ENCODE assay signal across 1 mouse cellular context in the genomic region with DNA sequence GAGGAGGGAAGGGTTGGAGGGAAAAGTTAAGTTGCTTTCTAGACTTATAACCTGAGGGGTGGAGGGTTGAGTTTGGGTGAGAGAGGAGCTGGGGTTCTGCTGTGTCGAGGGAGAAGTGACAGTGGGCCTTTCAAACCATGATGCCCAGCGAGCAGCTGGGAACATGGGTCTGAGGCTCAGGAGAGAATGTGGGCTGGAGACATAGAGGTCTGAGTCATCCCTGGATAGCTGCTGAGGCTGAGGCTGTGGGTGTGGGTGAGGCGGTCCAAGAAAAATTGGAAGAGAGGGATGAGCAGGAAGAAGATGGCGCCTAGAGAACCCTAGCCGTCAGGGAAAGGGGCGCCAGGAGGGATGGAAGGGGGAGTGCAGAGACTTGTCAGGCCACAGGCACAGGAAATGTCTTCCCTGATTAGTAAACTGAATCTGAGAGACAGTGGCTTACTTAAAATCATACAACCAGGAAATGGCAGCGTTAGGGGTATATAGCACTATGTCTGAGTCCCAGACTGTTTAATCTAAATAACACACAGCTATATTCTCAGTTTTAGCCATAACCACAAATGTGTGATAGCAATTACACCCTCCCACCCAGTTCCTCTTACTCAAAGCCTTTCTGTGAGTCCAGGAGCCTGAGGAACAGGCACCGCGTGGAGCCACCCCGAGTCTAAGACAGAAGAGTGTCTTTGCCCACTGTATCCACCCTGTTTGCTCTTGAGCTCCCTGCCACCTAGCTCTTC.
TF ChIP-seq lines count a peak whose summit lies in the region.

No protein-coding gene starts in this region.

TF ChIP-seq in MEL, 35 proteins besides CTCF, POLR2A, EP300 and RAD21:
- TF ChIP-seq MXI1 (IDR thresholded peaks at IDR 0.05; ENCODE audit: low read depth, low read length) (peak; percentile 75; the same call in 1 of the 2 replicates), CHD2 (IDR thresholded peaks at IDR 0.05; ENCODE audit: low read length) (no peak), ELF1 (IDR thresholded peaks at IDR 0.05; ENCODE audit: low read depth, low read length) (peak; percentile 75), HCFC1 (IDR thresholded peaks at IDR 0.05; ENCODE audit: low read depth, low read length) (no peak), MEF2A (IDR thresholded peaks at IDR 0.05; ENCODE audit: extremely low read depth, insufficient replicate concordance, low read depth, low read length, poor library complexity, severe bottlenecking) (no peak), MAX (IDR thresholded peaks at IDR 0.05; ENCODE audit: low read length) (peak; percentile 27; the same call in 1 of the 2 replicates), NELFE (IDR thresholded peaks at IDR 0.05; ENCODE audit: low read depth, low read length) (no peak), POLR2AphosphoS2 (IDR thresholded peaks at IDR 0.05; ENCODE audit: low read length) (no peak), MYC (IDR thresholded peaks at IDR 0.05; ENCODE audit: low read depth, low read length) (peak; percentile 87), SMC3 (IDR thresholded peaks at IDR 0.05; ENCODE audit: low read depth, low read length) (no peak), ZC3H11A (IDR thresholded peaks at IDR 0.05; ENCODE audit: low read depth, low read length) (no peak), TAL1 (IDR thresholded peaks at IDR 0.05; ENCODE audit: low read length) (peak; percentile 68), MAFK (IDR thresholded peaks at IDR 0.05; ENCODE audit: borderline replicate concordance, low read depth, low read length) (0 out of 2 replicates have a peak, but pooled peaks have one; percentile 9), CHD1 (IDR thresholded peaks at IDR 0.05; ENCODE audit: low read depth, low read length) (no peak), SIN3A (IDR thresholded peaks at IDR 0.05; ENCODE audit: low read length) (peak; percentile 73), TCF12 (IDR thresholded peaks at IDR 0.05; ENCODE audit: low read depth, low read length) (peak; percentile 76), USF2 (IDR thresholded peaks at IDR 0.05; ENCODE audit: borderline replicate concordance in 1 of 2, insufficient read depth in 1 of 2, low read depth in 1 of 2, low read length in 2 of 2) (no peak), TBP (IDR thresholded peaks at IDR 0.05; ENCODE audit: low read depth, low read length) (0 out of 2 replicates have a peak, but pooled peaks have one; percentile 9), RCOR1 (IDR thresholded peaks at IDR 0.05; ENCODE audit: low read depth, low read length) (peak; percentile 98), MAZ (IDR thresholded peaks at IDR 0.05; ENCODE audit: low read depth, low read length) (no peak), ETS1 (IDR thresholded peaks at IDR 0.05; ENCODE audit: low read depth, low read length) (peak; percentile 52; the same call in 1 of the 2 replicates), BHLHE40 (IDR thresholded peaks at IDR 0.05; ENCODE audit: borderline replicate concordance, low read depth, low read length) (no peak), ZKSCAN1 (IDR thresholded peaks at IDR 0.05; ENCODE audit: low read depth, low read length) (no peak), GATA1 (IDR thresholded peaks at IDR 0.05; ENCODE audit: low read depth, low read length) (peak; percentile 88)
